Mouse (Mus musculus): ENCODE results near the gene Calhm1. TPM values are rescaled to one million over a fixed set of nuclear protein-coding genes. Genes with fewer than 3 reads are reported as not detected.

Calhm1 gene
- polyA plus RNA-seq, 1 experiment: not detected

DNA sequence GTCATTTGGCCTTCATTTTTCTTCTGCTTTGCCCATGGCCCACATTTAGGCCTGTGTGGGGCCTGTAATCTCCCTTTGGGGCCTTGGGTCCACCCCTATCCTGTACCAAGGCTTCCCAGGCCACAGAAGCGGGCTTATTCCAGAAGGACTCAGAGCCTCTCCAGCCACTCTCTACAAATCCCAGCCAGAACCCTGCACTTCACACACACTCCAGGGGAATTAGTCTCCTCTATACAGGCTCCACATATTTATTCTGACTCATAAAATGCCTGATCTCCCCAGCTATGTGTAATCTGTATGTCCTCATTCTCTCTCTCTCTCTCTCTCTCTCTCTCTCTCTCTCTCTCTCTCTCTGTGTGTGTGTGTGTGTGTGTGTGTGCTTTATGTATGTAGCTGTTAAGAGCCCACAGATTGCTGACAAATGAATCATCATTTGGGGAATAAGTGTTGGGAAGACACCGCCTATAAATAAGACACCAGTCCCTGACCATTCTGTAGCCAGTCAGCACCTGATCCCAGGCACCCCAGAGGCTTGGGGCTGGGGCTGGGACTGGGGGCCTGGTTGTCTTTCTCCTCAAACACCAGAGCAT, 33.0 kb upstream of the Calhm1 start:
- TF ChIP-seq CTCF (IDR thresholded peaks at IDR 0.05; ENCODE audit: control insufficient read depth, insufficient read depth, insufficient read length) (no peak), FOSL1 (IDR thresholded peaks at IDR 0.05; ENCODE audit: insufficient read depth, low read length, poor library complexity, severe bottlenecking) (peak; percentile 48)
- Histone ChIP-seq H3K79me2 (ENCODE audit: control insufficient read depth, insufficient read depth) (no peaks in the 10 kb centered on the region), H3K27me3 (ENCODE audit: control insufficient read depth, insufficient read depth, insufficient read length) (peaks cover 12% of the 10 kb centered on the region), H3K79me3 (ENCODE audit: low read depth) (no peaks in the 10 kb centered on the region), H3K4me3 (ENCODE audit: insufficient read depth, poor library complexity, severe bottlenecking) (no peak overlapping the region), H3ac (ENCODE audit: control insufficient read depth, insufficient read length, low read depth) (no peak overlapping the region), H3K36me3 (ENCODE audit: control insufficient read depth, insufficient read depth) (no peaks in the 10 kb centered on the region)

DNA sequence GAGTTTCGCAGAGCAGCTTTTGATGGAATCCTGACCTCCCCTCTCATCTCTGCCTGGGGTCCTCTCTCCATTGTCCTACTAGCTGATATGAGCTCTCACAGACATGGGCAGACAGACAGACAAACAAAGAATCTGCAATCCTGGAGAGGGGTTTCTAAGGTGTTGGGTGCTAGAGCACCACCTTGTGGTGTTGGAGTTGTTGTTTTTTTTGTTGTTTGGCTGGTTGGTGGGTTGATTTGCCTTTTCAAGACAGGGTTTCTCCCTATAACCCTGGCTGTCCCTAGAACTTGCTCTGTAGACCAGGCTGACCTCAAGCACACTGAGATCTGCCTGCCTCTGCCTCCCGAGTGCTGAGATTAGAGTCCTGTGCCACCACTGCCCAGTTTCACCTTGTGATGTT, 31.4 kb upstream of the Calhm1 start:
- Histone ChIP-seq H3K4me3 (ENCODE audit: insufficient read depth, poor library complexity, severe bottlenecking) (no peak overlapping the region), H3K79me2 (ENCODE audit: control insufficient read depth, insufficient read depth) (no peaks in the 10 kb centered on the region), H3K36me3 (ENCODE audit: control insufficient read depth, insufficient read depth) (no peaks in the 10 kb centered on the region), H3ac (ENCODE audit: control insufficient read depth, insufficient read length, low read depth) (no peak overlapping the region), H3K79me3 (ENCODE audit: low read depth) (no peaks in the 10 kb centered on the region), H3K27me3 (ENCODE audit: control insufficient read depth, insufficient read depth, insufficient read length) (peaks cover 12% of the 10 kb centered on the region)
- TF ChIP-seq FOSL1 (IDR thresholded peaks at IDR 0.05; ENCODE audit: insufficient read depth, low read length, poor library complexity, severe bottlenecking) (no peak), CTCF (IDR thresholded peaks at IDR 0.05; ENCODE audit: control insufficient read depth, insufficient read depth, insufficient read length) (no peak), USF1 (IDR thresholded peaks at IDR 0.05; ENCODE audit: low read depth) (no peak), MYOD1 (IDR thresholded peaks at IDR 0.05; ENCODE audit: control insufficient read depth, insufficient read length, low read depth) (no peak), MAX (IDR thresholded peaks at IDR 0.05) (no peak)

DNA sequence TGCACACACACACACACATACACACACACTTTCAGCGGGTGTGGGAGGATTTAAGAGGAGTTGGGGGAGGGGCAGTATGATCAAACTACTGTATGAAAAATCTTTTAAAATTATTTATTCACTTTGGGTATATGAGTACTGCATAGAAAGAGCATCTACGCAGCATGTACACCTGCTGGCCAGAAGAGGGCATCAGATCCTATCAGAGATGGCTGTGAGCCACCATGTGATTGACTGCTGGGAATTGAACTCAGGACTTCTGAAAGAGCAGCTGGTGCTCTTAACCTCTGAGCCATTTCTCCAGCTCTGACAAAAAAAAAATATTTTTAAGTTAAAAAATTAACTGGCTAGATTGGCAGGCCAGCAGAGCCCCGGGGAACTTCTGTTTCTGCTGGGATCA, 30.5 kb upstream of the Calhm1 start:
- Histone ChIP-seq H3ac (ENCODE audit: control insufficient read depth, insufficient read length, low read depth) (no peak overlapping the region), H3K4me3 (ENCODE audit: insufficient read depth, poor library complexity, severe bottlenecking) (no peak overlapping the region), H3K27me3 (ENCODE audit: control insufficient read depth, insufficient read depth, insufficient read length) (peaks cover 10% of the 10 kb centered on the region), H3K79me2 (ENCODE audit: control insufficient read depth, insufficient read depth) (no peaks in the 10 kb centered on the region), H3K79me3 (ENCODE audit: low read depth) (no peaks in the 10 kb centered on the region), H3K36me3 (ENCODE audit: control insufficient read depth, insufficient read depth) (no peaks in the 10 kb centered on the region)
- no peak for TF ChIP-seq FOSL1 (IDR thresholded peaks at IDR 0.05; ENCODE audit: insufficient read depth, low read length, poor library complexity, severe bottlenecking)
- TF ChIP-seq CEBPB (IDR thresholded peaks at IDR 0.05; ENCODE audit: low read depth): no peak
- no peak for TF ChIP-seq MAX (IDR thresholded peaks at IDR 0.05)
- TF ChIP-seq MYOG (IDR thresholded peaks at IDR 0.05; ENCODE audit: control insufficient read depth, extremely low read depth, insufficient read length): no peak
- TF ChIP-seq MYOD1 (IDR thresholded peaks at IDR 0.05; ENCODE audit: control insufficient read depth, insufficient read length, low read depth): no peak
- peak; percentile 26 for TF ChIP-seq CTCF (IDR thresholded peaks at IDR 0.05; ENCODE audit: control insufficient read depth, insufficient read depth, insufficient read length)
- TF ChIP-seq USF1 (IDR thresholded peaks at IDR 0.05; ENCODE audit: low read depth): peak; percentile 41

DNA sequence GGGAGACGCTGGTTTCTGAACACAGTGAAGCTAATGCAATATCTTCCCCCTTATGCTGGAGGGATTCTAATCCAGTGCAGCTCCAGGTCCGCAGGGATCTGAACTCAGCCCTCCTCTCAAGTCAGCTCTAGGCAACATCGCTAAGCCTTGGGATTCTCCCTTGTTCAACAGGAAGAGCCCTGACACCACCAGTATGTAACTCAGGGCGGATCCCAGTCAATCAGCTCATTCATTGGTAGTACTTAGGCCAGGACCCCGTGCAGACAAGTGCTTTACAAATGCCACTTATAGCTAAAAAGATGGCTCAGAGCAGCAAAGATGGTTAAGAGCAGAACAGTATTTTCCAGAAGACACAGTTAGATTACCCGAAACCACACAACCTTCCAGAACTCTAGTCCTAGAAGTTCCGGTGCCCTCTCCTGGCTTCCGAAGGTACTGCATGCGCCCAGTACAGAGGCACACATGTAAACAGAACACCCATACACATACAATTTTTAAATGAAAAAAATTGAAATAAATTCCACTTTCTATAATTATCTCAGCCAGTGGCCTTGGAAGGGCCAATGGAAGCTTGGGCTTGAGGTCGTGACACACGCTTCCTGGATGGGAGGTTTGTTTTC, 24.8 kb upstream of the Calhm1 start:
- Histone ChIP-seq H3K79me2 (ENCODE audit: control insufficient read depth, insufficient read depth) (no peaks in the 10 kb centered on the region), H3K79me3 (ENCODE audit: low read depth) (no peaks in the 10 kb centered on the region), H3K27me3 (ENCODE audit: control insufficient read depth, insufficient read depth, insufficient read length) (peaks cover 8% of the 10 kb centered on the region), H3K36me3 (ENCODE audit: control insufficient read depth, insufficient read depth) (no peaks in the 10 kb centered on the region), H3ac (ENCODE audit: control insufficient read depth, insufficient read length, low read depth) (no peak overlapping the region), H3K4me3 (ENCODE audit: insufficient read depth, poor library complexity, severe bottlenecking) (no peak overlapping the region)
- peak; percentile 62 for TF ChIP-seq MAX (IDR thresholded peaks at IDR 0.05)
- no peak for TF ChIP-seq MYOG (IDR thresholded peaks at IDR 0.05; ENCODE audit: control insufficient read depth, extremely low read depth, insufficient read length)
- peak; percentile 24 for TF ChIP-seq CTCF (IDR thresholded peaks at IDR 0.05; ENCODE audit: control insufficient read depth, insufficient read depth, insufficient read length)

DNA sequence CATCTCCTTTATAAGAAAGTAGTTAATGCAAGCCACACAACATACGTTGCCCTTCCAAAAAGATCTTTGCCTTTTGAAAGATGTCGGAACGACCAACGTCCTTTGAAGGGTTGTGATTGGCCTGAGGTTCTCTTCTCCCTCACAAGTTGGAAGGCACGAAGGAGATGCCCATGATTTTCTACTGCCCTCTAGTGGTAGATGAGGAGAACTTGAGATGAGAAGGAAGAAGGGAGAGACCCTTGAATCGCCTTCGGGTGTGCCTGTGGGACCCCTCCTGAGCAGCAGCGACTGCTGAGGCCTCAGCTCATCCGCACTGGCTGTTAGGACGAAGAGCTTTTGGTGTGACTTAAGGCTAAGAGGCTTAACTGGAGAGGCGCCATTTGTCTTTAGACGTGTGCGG, 24.2 kb upstream of the Calhm1 start:
- Histone ChIP-seq H3K27me3 (ENCODE audit: control insufficient read depth, insufficient read depth, insufficient read length) (peaks cover 1% of the 10 kb centered on the region), H3ac (ENCODE audit: control insufficient read depth, insufficient read length, low read depth) (no peak overlapping the region), H3K79me3 (ENCODE audit: low read depth) (no peaks in the 10 kb centered on the region), H3K79me2 (ENCODE audit: control insufficient read depth, insufficient read depth) (no peaks in the 10 kb centered on the region), H3K4me3 (ENCODE audit: insufficient read depth, poor library complexity, severe bottlenecking) (no peak overlapping the region), H3K36me3 (ENCODE audit: control insufficient read depth, insufficient read depth) (no peaks in the 10 kb centered on the region)
- TF ChIP-seq MAX (IDR thresholded peaks at IDR 0.05): no peak
- TF ChIP-seq USF1 (IDR thresholded peaks at IDR 0.05; ENCODE audit: low read depth): no peak
- TF ChIP-seq CEBPB (IDR thresholded peaks at IDR 0.05; ENCODE audit: low read depth): no peak
- TF ChIP-seq CTCF (IDR thresholded peaks at IDR 0.05; ENCODE audit: control insufficient read depth, insufficient read depth, insufficient read length): peak; percentile 33
- TF ChIP-seq MYOD1 (IDR thresholded peaks at IDR 0.05; ENCODE audit: control insufficient read depth, insufficient read length, low read depth): no peak
- no peak for TF ChIP-seq FOSL1 (IDR thresholded peaks at IDR 0.05; ENCODE audit: insufficient read depth, low read length, poor library complexity, severe bottlenecking)
- no peak for TF ChIP-seq MYOG (IDR thresholded peaks at IDR 0.05; ENCODE audit: control insufficient read depth, extremely low read depth, insufficient read length)

DNA sequence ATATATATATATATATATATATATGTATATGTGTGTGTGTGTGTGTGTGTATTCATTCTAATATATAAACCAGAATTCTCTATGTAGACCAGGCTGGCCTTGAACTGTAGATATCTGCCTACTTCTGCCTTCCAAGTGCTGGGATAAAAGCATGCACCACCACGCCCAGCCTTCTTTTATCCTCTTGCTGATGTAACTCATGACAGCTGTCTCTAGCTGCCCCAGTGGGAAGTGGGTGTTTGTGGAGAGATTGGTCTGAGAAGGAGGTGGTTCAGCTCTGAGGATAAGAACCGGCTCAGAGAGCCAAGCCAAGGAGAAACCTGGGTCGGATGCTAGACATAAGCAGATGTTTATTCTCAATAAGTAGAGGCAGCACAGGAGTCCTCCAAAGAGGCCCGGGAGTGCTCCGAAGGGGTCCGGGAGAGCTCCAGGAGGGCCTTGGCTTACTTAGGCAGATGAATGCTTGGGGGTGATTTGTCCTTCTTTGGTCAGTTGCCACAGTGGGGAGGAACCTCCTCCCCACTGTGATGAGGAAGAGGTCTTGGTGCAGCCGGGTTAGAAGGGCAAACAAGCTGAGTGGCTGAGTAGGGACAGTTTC, 23.7 kb upstream of the Calhm1 start:
- Histone ChIP-seq H3K79me3 (ENCODE audit: low read depth) (no peaks in the 10 kb centered on the region), H3K27me3 (ENCODE audit: control insufficient read depth, insufficient read depth, insufficient read length) (no peaks in the 10 kb centered on the region), H3K4me3 (ENCODE audit: insufficient read depth, poor library complexity, severe bottlenecking) (no peak overlapping the region), H3K79me2 (ENCODE audit: control insufficient read depth, insufficient read depth) (no peaks in the 10 kb centered on the region), H3K36me3 (ENCODE audit: control insufficient read depth, insufficient read depth) (no peaks in the 10 kb centered on the region), H3ac (ENCODE audit: control insufficient read depth, insufficient read length, low read depth) (no peak overlapping the region)
- TF ChIP-seq MYOG (IDR thresholded peaks at IDR 0.05; ENCODE audit: control insufficient read depth, extremely low read depth, insufficient read length): no peak
- no peak for TF ChIP-seq CEBPB (IDR thresholded peaks at IDR 0.05; ENCODE audit: low read depth)
- TF ChIP-seq CTCF (IDR thresholded peaks at IDR 0.05; ENCODE audit: control insufficient read depth, insufficient read depth, insufficient read length): no peak
- TF ChIP-seq MYOD1 (IDR thresholded peaks at IDR 0.05; ENCODE audit: control insufficient read depth, insufficient read length, low read depth): no peak
- TF ChIP-seq MAX (IDR thresholded peaks at IDR 0.05): no peak
